Mouse (Mus musculus) forebrain, postnatal 0 days (tissue): ENCODE results near the gene Ric8b. TPM values are rescaled to one million over a fixed set of nuclear protein-coding genes. Genes with fewer than 3 reads are reported as not detected.
A peak's percentile ranks its signal among the peaks of the same experiment; 100 is the strongest.

ENCODE experiments used
- ATAC-seq: fragments of 200-750 bp; cut with Nextera tagmentation; 2 replicates; pipeline ENCODE4 v1.8.0; 2017; ENCODE audit warnings: mild to moderate bottlenecking, moderate library complexity
- DNase-seq: peaks from one replicate; pipeline ENCODE4 v3.0.0-alpha.2; 2015
- H3K27ac ChIP-seq: fragments of 300-500 bp; sonication (generic); 2 replicates; pipeline ENCODE4 v1.5.1; 2014; ENCODE audit warnings: low read depth, mild to moderate bottlenecking, antibody characterized with exemption, low read length, moderate library complexity, mixed read lengths
- H3K27me3 ChIP-seq: fragments of 300-500 bp; sonication (generic); 2 replicates; pipeline ENCODE4 v1.6.1; 2014; ENCODE audit warnings: mild to moderate bottlenecking, low read length, mixed read lengths; ENCODE audit not compliant: insufficient read depth
- H3K36me3 ChIP-seq: fragments of 300-500 bp; sonication (generic); 2 replicates; pipeline ENCODE4 v1.6.1; 2014; ENCODE audit warnings: mild to moderate bottlenecking, moderate library complexity; ENCODE audit not compliant: insufficient read depth
- H3K4me1 ChIP-seq: fragments of 300-500 bp; sonication (generic); 2 replicates; pipeline ENCODE4 v1.6.1; 2014; ENCODE audit warnings: antibody characterized with exemption; ENCODE audit not compliant: insufficient read depth
- H3K4me2 ChIP-seq: fragments of 300-500 bp; sonication (generic); 2 replicates; pipeline ENCODE4 v1.6.1; 2014; ENCODE audit warnings: low read depth, mild to moderate bottlenecking, moderate library complexity
- H3K4me3 ChIP-seq: fragments of 300-500 bp; sonication (generic); 2 replicates; pipeline ENCODE4 v1.5.1; 2014; ENCODE audit warnings: low read depth, low read length, mixed read lengths
- H3K9ac ChIP-seq: fragments of 300-500 bp; sonication (generic); 2 replicates; pipeline ENCODE4 v1.6.1; 2014; ENCODE audit warnings: mild to moderate bottlenecking
- H3K9me3 ChIP-seq: fragments of 300-500 bp; sonication (generic); 2 replicates; pipeline ENCODE4 v1.6.1; 2016; ENCODE audit warnings: low read length
- CTCF ChIP-seq: sonication (generic); IDR thresholded peaks from 2 replicates; pipeline ENCODE4 v1.5.1; 2016; ENCODE audit warnings: antibody characterized with exemption, control low read depth, low read depth
- WGBS: fragments of 180-500 bp; shearing (Covaris S2); extraction: QIAGEN DNeasy Blood & Tissue Kit; methylation state at CpG from one replicate; pipeline ENCODE4 v1.1.7; 2014; 5-methylcytosine and 5-hydroxymethylcytosine counted together
- polyA plus RNA-seq: library from polyadenylated mRNA; unstranded; fragments of >200 nt; fragmentation: Nextera tagmentation; extraction: Ambion mirVana; gene quantifications from 2 replicates; pipeline ENCODE4 v1.2.1, GENCODE M21; 2015
- total RNA-seq: library from RNA; depleted of rRNA; stranded (reverse); fragments of >200 nt; gene quantifications from 2 replicates; pipeline ENCODE4 v1.2.3, GENCODE M21; 2014

Gene Ric8b
- total and polyA plus RNA-seq, 2 experiments from 2014 or later, result 31.5 to 63.8 TPM

- H3K9ac ChIP-seq, result no peak overlapping the region
- no peak overlapping the region for H3K27ac ChIP-seq
- DNase-seq, result no peak
- H3K4me3 ChIP-seq, result no peak overlapping the region
- no peak for TF ChIP-seq CTCF
- no peaks in the 10 kb centered on the region for H3K9me3 ChIP-seq
- H3K4me1 ChIP-seq, result peaks cover 7% of the 10 kb centered on the region
- ATAC-seq, result no peak
- no peaks in the 10 kb centered on the region; the same call in 1 of the 2 replicates for H3K27me3 ChIP-seq
- no peaks in the 10 kb centered on the region for H3K36me3 ChIP-seq
- WGBS, result 79% methylated on average over 5 of the region's 5 CpGs
- H3K4me2 ChIP-seq, result no peak overlapping the region
Observed at GRCm38 (mm10) chr10:84901676-84902075, 15.7 kb upstream of the Ric8b start.

GRCm38 (mm10) chr10:84902213-84902612, 15.2 kb upstream of the Ric8b start:
- H3K9ac ChIP-seq, result no peak overlapping the region
- ATAC-seq, result no peak
- H3K9me3 ChIP-seq, result no peaks in the 10 kb centered on the region
- H3K36me3 ChIP-seq, result no peaks in the 10 kb centered on the region
- H3K4me1 ChIP-seq, result peaks cover 7% of the 10 kb centered on the region
- 88% methylated on average over 2 of the region's 2 CpGs for WGBS
- H3K27ac ChIP-seq, result no peak overlapping the region
- no peaks in the 10 kb centered on the region; the same call in 1 of the 2 replicates for H3K27me3 ChIP-seq
- no peak overlapping the region for H3K4me2 ChIP-seq
- no peak for TF ChIP-seq CTCF
- DNase-seq, result no peak
- no peak overlapping the region for H3K4me3 ChIP-seq

GRCm38 (mm10) chr10:84903307-84903706, 14.1 kb upstream of the Ric8b start:
- Histone ChIP-seq H3K4me1 (peaks cover 7% of the 10 kb centered on the region), H3K9me3 (no peaks in the 10 kb centered on the region), H3K27me3 (no peaks in the 10 kb centered on the region; the same call in 1 of the 2 replicates), H3K27ac (peak overlapping the region; percentile 17), H3K4me3 (no peak overlapping the region), H3K4me2 (peak overlapping the region; percentile 1; the same call in 1 of the 2 replicates), H3K9ac (no peak overlapping the region), H3K36me3 (no peaks in the 10 kb centered on the region)
- no peak for TF ChIP-seq CTCF
- DNase-seq (peak; percentile 57), ATAC-seq (peak; percentile 57)
- WGBS, result 34% methylated on average over 7 of the region's 7 CpGs

- peak; percentile 36 for DNase-seq
- ATAC-seq, result peak; percentile 68
- no peak for TF ChIP-seq CTCF
- H3K4me2 ChIP-seq, result peak overlapping the region; percentile 1; the same call in 1 of the 2 replicates
- no peak overlapping the region for H3K4me3 ChIP-seq
- no peaks in the 10 kb centered on the region for H3K27me3 ChIP-seq
- H3K36me3 ChIP-seq, result no peaks in the 10 kb centered on the region
- no peaks in the 10 kb centered on the region for H3K9me3 ChIP-seq
- H3K9ac ChIP-seq, result no peak overlapping the region
- peaks cover 7% of the 10 kb centered on the region for H3K4me1 ChIP-seq
- WGBS, result 8% methylated on average over 5 of the region's 5 CpGs
- peak overlapping the region; percentile 17 for H3K27ac ChIP-seq
Observed at GRCm38 (mm10) chr10:84903742-84904141, 13.7 kb upstream of the Ric8b start.

GRCm38 (mm10) chr10:84906895-84907294, 10.5 kb upstream of the Ric8b start:
- no peak for TF ChIP-seq CTCF
- Histone ChIP-seq H3K27me3 (no peaks in the 10 kb centered on the region), H3K36me3 (no peaks in the 10 kb centered on the region), H3K27ac (peak overlapping the region; percentile 36), H3K4me1 (peaks cover 7% of the 10 kb centered on the region), H3K4me2 (no peak overlapping the region), H3K4me3 (no peak overlapping the region), H3K9ac (no peak overlapping the region), H3K9me3 (no peaks in the 10 kb centered on the region)
- peak; percentile 47; the same call in 1 of the 2 replicates for ATAC-seq
- DNase-seq, result no peak
- 63% methylated on average over 9 of the region's 9 CpGs for WGBS

GRCm38 (mm10) chr10:84908006-84908405, 9.4 kb upstream of the Ric8b start:
- H3K27ac ChIP-seq, result no peak overlapping the region
- no peaks in the 10 kb centered on the region for H3K9me3 ChIP-seq
- no peak overlapping the region for H3K9ac ChIP-seq
- TF ChIP-seq CTCF, result no peak
- no peaks in the 10 kb centered on the region for H3K27me3 ChIP-seq
- no peak overlapping the region for H3K4me3 ChIP-seq
- H3K36me3 ChIP-seq, result no peaks in the 10 kb centered on the region
- no peak overlapping the region for H3K4me2 ChIP-seq
- DNase-seq (no peak), ATAC-seq (no peak)
- H3K4me1 ChIP-seq, result peaks cover 7% of the 10 kb centered on the region
- WGBS, result 56% methylated on average over 3 of the region's 3 CpGs

GRCm38 (mm10) chr10:84908471-84908870, 8.9 kb upstream of the Ric8b start:
- no peaks in the 10 kb centered on the region for H3K9me3 ChIP-seq
- no peak for ATAC-seq
- H3K27me3 ChIP-seq, result no peaks in the 10 kb centered on the region
- H3K4me1 ChIP-seq, result peaks cover 5% of the 10 kb centered on the region
- no peak overlapping the region for H3K9ac ChIP-seq
- no peak for TF ChIP-seq CTCF
- H3K4me3 ChIP-seq, result no peak overlapping the region
- H3K36me3 ChIP-seq, result no peaks in the 10 kb centered on the region
- no peak for DNase-seq
- WGBS, result 51% methylated on average over 3 of the region's 3 CpGs
- no peak overlapping the region for H3K27ac ChIP-seq
- H3K4me2 ChIP-seq, result no peak overlapping the region
